Mouse (Mus musculus) adrenal gland, postnatal 25 days (tissue): ENCODE measurements around the gene Riok1. TPM values are rescaled to one million over a fixed set of nuclear protein-coding genes. Genes with fewer than 3 reads are reported as not detected.

Experiments used
- DNase-seq: peaks from one replicate; pipeline ENCODE4 v3.0.0; 2021; ENCODE audit warnings: mixed read lengths
- microRNA-seq, 2 experiments: library from miRNA; unstranded; fragments of <30 nt; microRNA quantifications; one replicate each; pipeline ENCODE4 v1.2.0; 2021
- total RNA-seq: library from RNA; stranded (reverse); gene quantifications from 2 replicates; pipeline ENCODE4 v1.2.3, GENCODE M21; 2021

Riok1 gene
- total RNA-seq, 1 experiment from 2014 or later, result 43.3 TPM

- no peak for DNase-seq
These were observed 28.3 kb downstream of the Riok1 start for GRCm38 (mm10) chr13:38064854-38065663.

DNA sequence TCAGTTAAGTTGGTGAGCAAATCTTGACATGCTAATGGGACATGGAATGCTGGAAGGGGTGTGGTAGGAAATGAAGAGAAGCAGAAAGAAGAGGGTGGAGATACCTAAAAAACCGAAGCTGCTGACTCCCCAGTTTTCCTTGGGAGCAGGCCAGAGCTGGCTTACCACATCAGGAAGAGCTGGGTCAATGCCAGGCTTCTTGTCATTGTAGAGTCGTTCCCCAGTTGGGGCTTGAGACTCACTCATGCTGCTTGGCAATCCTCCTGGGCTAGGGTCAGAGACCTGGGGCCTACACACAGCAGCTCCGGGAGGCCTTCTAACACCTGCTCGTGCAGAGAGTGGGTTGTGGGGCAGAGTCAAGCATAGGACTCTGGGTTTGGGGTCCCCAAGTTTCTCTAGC is 34.1 kb downstream of the Riok1 start:
- DNase-seq, result peak; percentile 61

DNA sequence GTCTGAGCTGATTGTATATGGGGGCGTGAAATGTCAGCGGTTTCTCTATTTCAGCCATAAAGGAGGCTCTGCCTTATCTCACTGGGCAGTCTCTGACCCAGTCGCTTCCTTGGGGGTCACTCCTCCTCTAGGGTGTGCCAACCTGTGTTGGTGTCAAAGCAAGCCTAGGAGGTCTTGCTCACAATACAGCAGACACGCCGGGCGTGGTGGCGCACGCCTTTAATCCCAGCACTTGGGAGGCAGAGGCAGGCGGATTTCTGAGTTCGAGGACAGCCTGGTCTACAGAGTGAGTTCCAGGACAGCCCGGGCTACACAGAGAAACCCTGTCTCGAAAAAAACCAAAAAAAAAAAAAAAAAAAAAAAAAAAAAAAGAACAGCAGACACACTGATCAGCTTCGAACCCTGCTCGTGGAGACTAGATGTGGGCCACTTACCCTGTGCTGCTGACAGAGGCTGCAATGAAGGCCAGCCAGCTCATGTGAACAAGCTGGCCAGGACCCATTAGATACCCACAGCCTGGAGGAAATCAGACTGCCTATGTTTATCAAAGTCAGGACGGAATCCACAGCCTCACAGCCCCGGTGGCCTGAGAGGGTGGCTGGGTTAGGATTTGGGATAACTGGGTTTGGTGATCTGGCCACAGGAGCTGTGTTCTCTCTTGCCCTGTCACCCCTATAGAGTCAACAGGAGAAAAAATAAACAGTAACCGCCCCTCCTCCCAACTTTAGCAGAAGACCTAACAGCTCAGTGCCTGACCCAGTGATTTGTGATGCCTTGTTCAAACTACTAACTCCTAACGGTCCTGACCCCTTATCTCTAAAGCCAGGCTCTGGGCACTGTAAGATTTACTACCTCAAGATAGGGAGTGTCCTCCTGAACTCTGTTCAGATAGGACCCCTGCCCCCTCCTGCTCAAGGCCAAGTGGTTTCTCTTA is 36.8 kb downstream of the Riok1 start:
- DNase-seq, result no peak

- no peak for DNase-seq
These were observed 37.6 kb downstream of the Riok1 start for GRCm38 (mm10) chr13:38074404-38074803.

DNA sequence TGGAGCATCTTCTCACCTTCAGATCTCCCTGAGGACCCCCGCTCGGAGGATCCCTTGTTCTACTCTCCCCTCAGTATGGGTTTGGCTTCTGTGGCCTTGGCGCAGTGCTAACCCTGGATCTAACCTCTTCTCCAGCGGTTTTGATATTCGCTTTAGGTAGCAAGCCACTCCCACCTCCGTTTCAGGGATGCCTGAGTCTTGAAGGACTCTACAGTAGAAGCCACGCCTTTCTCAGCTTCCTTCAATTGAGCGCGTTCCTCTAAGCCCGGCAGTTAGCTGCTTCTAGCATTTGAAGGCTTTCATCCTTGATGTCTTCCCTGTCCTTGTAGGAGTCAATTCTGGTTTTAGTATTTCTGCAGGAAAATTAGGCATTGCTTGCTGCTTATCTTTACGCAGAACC is 40.3 kb downstream of the Riok1 start:
- DNase-seq, result no peak

DNA sequence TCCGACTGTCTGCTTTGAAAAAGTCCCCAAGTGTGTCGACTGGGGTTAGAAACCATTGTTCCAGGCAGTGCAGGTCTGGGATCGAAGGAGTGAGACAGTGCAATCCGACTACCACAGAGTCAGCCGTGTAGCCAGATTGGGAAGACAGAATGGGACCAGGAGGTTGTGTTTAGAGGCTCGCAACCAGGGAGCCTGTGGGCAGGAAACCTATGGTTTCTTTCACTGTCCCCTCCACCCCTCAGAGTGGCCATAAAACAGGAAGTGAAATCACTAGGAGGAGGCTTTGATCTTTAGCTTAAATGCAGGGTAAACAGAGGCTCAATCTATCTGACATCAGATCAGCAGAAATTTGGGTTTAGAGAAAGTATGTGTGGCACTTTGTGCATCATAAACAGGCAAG is 42.0 kb downstream of the Riok1 start:
- no peak for DNase-seq

DNA sequence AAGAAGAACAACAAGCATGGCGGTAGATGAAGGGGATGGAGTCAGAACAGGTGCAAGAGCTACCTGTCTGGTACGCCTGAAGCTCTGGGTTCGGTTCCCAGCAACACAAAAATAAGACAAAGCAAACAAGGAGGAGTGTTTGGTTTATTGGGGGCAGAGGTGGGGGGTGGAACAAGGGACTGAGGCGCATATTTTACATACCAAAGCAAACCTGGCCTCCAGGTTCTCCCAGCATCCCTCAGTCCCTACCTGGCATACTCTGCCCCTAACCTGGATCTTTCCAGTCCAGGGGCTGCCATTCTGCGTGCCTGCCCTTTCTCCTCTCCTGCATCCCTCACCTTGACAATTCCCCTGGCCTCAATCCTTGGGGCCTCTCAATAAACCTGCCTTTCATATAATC is 42.6 kb downstream of the Riok1 start:
- no peak for DNase-seq

GRCm38 (mm10) chr13:38080014-38080413 is 43.2 kb downstream of the Riok1 start:
- DNase-seq, result no peak

DNA sequence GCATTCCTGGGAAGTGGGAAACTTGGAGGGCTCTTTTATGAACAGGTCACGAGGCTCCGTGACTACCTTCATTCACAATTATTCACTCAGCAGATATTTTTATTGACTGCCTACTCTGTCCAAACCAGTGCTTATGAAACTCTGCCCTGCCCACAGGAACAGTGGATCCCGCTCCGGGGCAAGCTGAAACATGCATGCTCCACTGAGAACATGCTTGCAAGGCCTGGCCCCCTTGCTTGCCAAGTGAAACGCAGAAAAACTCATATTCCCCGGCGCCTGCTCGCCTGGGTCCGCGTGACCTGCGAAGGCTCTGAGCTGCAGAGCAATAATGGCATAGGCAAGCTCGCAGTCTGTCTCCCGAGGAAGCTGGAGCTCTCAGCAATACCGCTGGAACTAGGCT is 43.9 kb downstream of the Riok1 start:
- no peak for DNase-seq

GRCm38 (mm10) chr13:38081161-38081560 is 44.4 kb downstream of the Riok1 start:
- DNase-seq, result no peak

DNA sequence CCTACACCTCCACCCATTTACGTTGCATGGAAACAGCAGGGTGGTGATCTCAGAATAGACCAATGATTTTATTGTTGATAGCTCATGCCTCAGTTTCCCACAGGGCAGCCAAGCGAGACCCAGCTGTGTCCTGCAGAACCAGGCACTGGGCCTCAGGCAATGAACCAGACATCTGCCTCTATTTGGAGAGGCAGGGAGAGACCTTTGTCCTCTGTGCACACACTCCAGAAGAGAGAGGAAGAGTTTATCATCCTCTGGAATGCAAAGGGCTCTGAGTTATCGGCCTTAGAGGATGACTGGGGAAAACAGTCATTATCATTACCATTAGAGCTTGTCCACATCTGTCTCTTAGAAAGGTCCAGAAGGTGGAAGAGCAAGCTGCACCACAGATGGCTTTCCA is 49.9 kb downstream of the Riok1 start:
- DNase-seq, result no peak

DNA sequence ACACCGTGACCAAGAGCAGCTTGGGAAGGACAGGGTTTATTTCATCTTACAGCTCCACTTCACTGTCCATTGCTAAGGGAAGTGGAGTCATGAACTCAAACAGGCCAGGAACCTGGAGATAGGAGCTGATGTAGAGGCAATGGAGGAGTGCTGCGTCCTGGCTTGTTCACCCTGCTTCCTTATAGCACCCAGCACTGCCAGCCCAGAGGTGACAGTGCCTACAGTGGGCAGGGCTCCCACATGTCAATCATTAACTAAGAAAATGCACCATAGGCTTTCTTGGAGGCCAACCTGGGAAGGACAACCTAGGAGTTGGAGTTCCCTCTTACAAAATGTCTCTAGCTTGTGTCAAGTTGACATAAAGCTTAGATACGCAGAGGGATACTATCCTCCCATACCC is 51.2 kb downstream of the Riok1 start:
- DNase-seq, result no peak

DNA sequence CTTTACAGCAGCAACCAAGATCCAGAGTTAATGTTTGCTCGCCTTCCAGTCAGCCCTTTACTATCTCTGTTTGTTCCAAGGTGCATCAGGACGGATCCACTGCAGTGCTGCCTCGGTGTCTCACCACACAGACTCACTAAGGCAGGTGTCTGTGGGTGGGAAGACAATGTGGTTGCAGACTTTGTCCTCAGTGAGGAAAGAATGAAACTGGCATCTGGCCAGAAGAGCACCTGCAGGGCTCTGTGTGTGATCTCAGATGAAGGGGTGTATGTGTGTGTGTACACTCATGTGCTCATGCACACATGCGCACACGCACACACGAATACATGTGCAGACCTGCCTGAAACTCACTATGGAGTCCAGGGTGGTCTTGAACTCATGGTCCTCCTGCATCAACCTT is 52.7 kb downstream of the Riok1 start:
- DNase-seq, result no peak

- no peak for DNase-seq
These were observed 53.1 kb downstream of the Riok1 start for GRCm38 (mm10) chr13:38089871-38090270.

DNA sequence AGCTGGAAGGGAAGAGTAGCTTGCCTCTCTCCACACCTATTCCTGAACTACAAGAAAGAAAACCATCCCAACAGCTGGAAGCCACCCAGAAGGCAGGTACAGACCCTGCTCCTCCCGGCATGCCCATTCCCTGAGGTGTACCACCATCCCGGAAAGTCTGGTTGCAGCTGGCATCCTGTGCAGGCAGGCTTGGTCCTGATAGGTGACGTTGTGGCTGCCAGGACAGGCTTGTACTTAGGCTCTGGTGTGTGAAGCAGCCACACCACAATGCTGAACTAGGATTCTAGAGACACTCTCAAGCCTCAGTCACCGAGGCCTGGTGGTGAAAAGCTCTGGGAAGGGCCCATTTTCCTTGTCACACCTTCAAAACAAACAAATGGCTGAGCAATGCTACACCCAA is 59.4 kb downstream of the Riok1 start:
- DNase-seq, result no peak

- no peak for DNase-seq
These were observed 66.6 kb downstream of the Riok1 start for GRCm38 (mm10) chr13:38103406-38103805.

GRCm38 (mm10) chr13:38104501-38104900 is 67.7 kb downstream of the Riok1 start:
- DNase-seq, result no peak

GRCm38 (mm10) chr13:38109081-38109480 is 72.3 kb downstream of the Riok1 start:
- DNase-seq, result no peak

Small RNAs within 50 kb of the gene (microRNA-seq; reads per million reads assigned to microRNA genes)
- gene Gm27387, result 0 reads per million in 2 experiments

Other genes starting within 250 kb of the Riok1 start
- gene Ssr1, start 42.8 kb upstream of the Riok1 start, total RNA-seq, result 90.3 and 126 TPM in 2 replicates
- gene Cage1, start 74 bp downstream of the Riok1 start, total RNA-seq, result 2.8 and 6.7 TPM in 2 replicates
- 1.3 and 1.6 TPM in 2 replicates for gene Dsp, start 114.3 kb downstream of the Riok1 start, total RNA-seq
- 22.7 and 27.7 TPM in 2 replicates for gene Snrnp48, start 167.9 kb downstream of the Riok1 start, total RNA-seq